Mouse (Mus musculus): ENCODE data around the gene Slc7a8. TPM values are rescaled to one million over a fixed set of nuclear protein-coding genes. Genes with fewer than 3 reads are reported as not detected.

Gene Slc7a8
- polyA plus RNA-seq, 1 experiment = 352 TPM

DNA sequence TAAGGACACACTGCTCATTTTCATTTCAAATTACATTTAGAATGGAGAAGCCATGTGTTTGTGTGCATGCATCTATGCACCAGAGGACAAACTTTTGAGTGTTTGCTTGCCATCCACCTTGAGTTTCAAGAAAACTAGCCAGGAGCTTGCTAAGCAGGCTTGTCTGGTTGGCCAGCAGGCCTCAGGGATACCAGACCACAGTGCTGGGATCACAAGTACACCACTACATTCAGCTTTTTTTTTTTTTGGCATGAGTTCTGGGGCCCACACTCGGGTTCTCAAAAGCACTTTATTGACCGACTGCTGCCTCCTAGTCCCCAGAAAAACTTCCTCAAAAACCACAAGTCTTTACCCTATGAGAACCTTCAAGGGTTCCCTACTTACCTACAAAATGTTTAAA, 107.4 kb downstream of the Slc7a8 start:
- Histone ChIP-seq H3K27me3 (replicated peaks; ENCODE audit: control insufficient read depth, insufficient read depth, low read length) (no peaks in the 10 kb centered on the region), H3K4me1 (ENCODE audit: control insufficient read depth, insufficient read depth, low read length) (peaks cover 13% of the 10 kb centered on the region; the same call in 1 of the 2 replicates), H3K4me3 (ENCODE audit: insufficient read depth, low read depth, low read length) (no peak overlapping the region), H3K36me3 (ENCODE audit: control insufficient read depth, insufficient read depth, low read length) (no peaks in the 10 kb centered on the region; the same call in 1 of the 2 replicates), H3K27ac (ENCODE audit: insufficient read depth, low read depth, low read length) (no peak overlapping the region)
- DNase-seq = peak; percentile 26
- TF ChIP-seq CTCF (conservative IDR thresholded peaks at IDR 0.05; ENCODE audit: insufficient read depth, insufficient read length, low read depth, low read length) = no peak
- no peak for TF ChIP-seq POLR2A (IDR thresholded peaks at IDR 0.05; ENCODE audit: low read depth, low read length)
- 53% methylated on average over 2 of the region's 2 CpGs for WGBS

Other genes with a start within 250 kb of the Slc7a8 start
- 9.6 and 10.0 TPM in 2 replicates for gene Haus4, start 227.3 kb downstream of the Slc7a8 start, polyA plus RNA-seq (2012; rRNA removed)
- gene Ajuba, start 204.4 kb downstream of the Slc7a8 start, polyA plus RNA-seq (2012; rRNA removed) = 32.4 and 33.9 TPM in 2 replicates
- 6.5 and 8.1 TPM in 2 replicates for gene 4931414P19Rik, start 176.0 kb downstream of the Slc7a8 start, polyA plus RNA-seq (2012; rRNA removed)
- gene Psmb5, start 163.9 kb downstream of the Slc7a8 start, polyA plus RNA-seq (2012; rRNA removed) = 244 and 276 TPM in 2 replicates
- not detected in 2 replicates for gene Psmb11, start 160.5 kb downstream of the Slc7a8 start, polyA plus RNA-seq (2012; rRNA removed)
- gene Gm17606, start 141.0 kb downstream of the Slc7a8 start, polyA plus RNA-seq (2012; rRNA removed) = not detected in 2 replicates
- 1.2 and 1.5 TPM in 2 replicates for gene Cdh24, start 140.6 kb downstream of the Slc7a8 start, polyA plus RNA-seq (2012; rRNA removed)
- 54.0 and 57.5 TPM in 2 replicates for gene 1700123O20Rik, start 95.7 kb downstream of the Slc7a8 start, polyA plus RNA-seq (2012; rRNA removed)
- gene Acin1, start 95.0 kb downstream of the Slc7a8 start, polyA plus RNA-seq (2012; rRNA removed) = 79.2 and 79.4 TPM in 2 replicates
- gene Gm29776, start 83.1 kb downstream of the Slc7a8 start, polyA plus RNA-seq (2012; rRNA removed) = 0.16 and 0.20 TPM in 2 replicates
- 0.20 and 0.30 TPM in 2 replicates for gene Cebpe, start 69.8 kb downstream of the Slc7a8 start, polyA plus RNA-seq (2012; rRNA removed)
- 7.4 and 7.6 TPM in 2 replicates for gene Rnf212b, start 32.2 kb upstream of the Slc7a8 start, polyA plus RNA-seq (2012; rRNA removed)
- 9.2 and 9.6 TPM in 2 replicates for gene Homez, start 89.0 kb upstream of the Slc7a8 start, polyA plus RNA-seq (2012; rRNA removed)
- 21.0 and 23.5 TPM in 2 replicates for gene Ppp1r3e, start 95.6 kb upstream of the Slc7a8 start, polyA plus RNA-seq (2012; rRNA removed)
- 47.1 and 59.0 TPM in 2 replicates for gene Bcl2l2, start 101.4 kb upstream of the Slc7a8 start, polyA plus RNA-seq (2012; rRNA removed)
- gene Gm20521, start 101.5 kb upstream of the Slc7a8 start, polyA plus RNA-seq (2012; rRNA removed) = not detected in 2 replicates
- 111 and 114 TPM in 2 replicates for gene Pabpn1, start 110.6 kb upstream of the Slc7a8 start, polyA plus RNA-seq (2012; rRNA removed)
- gene Slc22a17, start 131.2 kb upstream of the Slc7a8 start, polyA plus RNA-seq (2012; rRNA removed) = 63.9 and 85.8 TPM in 2 replicates
- 1.8 and 2.8 TPM in 2 replicates for gene Efs, start 144.2 kb upstream of the Slc7a8 start, polyA plus RNA-seq (2012; rRNA removed)
- not detected in 2 replicates for gene Il25, start 150.7 kb upstream of the Slc7a8 start, polyA plus RNA-seq (2012; rRNA removed)
- gene Cmtm5, start 154.3 kb upstream of the Slc7a8 start, polyA plus RNA-seq (2012; rRNA removed) = 0.59 and 0.79 TPM in 2 replicates
- 0.75 and 1.5 TPM in 2 replicates for gene Myh6, start 185.0 kb upstream of the Slc7a8 start, polyA plus RNA-seq (2012; rRNA removed)
- gene Gm17428, start 195.0 kb upstream of the Slc7a8 start, polyA plus RNA-seq (2012; rRNA removed) = not detected in 2 replicates
- gene Myh7, start 212.7 kb upstream of the Slc7a8 start, polyA plus RNA-seq (2012; rRNA removed) = 0.05 and 5.2 TPM in 2 replicates
- gene Ngdn, start 233.5 kb upstream of the Slc7a8 start, polyA plus RNA-seq (2012; rRNA removed) = 15.0 and 15.5 TPM in 2 replicates